Mouse (Mus musculus) CH12.LX (cell line): ENCODE measurements at regions not wholly inside any gene's neighbourhood (a gene's known extent, or its start where the extent isn't known, plus 50 kb on each side); places are given as distances from the start of the nearest gene placed in this dataset.

Experiments used
- CTCF ChIP-seq, 2 experiments: IDR thresholded peaks in 1 of 2; conservative IDR thresholded peaks in 1 of 2; 2 replicates each; pipeline ENCODE4 v1.5.1; 2011 to 2012; ENCODE audit warnings: low read depth in 2 of 2, low read length in 2 of 2, improper control_type of control experiment in 1 of 2, inconsistent platforms in 1 of 2, mild to moderate bottlenecking in 1 of 2, moderate library complexity in 1 of 2
- E2F4 ChIP-seq: IDR thresholded peaks from 2 replicates; pipeline ENCODE4 v1.6.1; 2011; ENCODE audit warnings: low read depth, low read length, improper control_type of control experiment; ENCODE audit not compliant: insufficient replicate concordance
- EP300 ChIP-seq: IDR thresholded peaks from 2 replicates; pipeline ENCODE4 v1.6.1; 2011; ENCODE audit warnings: low read length, improper control_type of control experiment
- MAFK ChIP-seq: IDR thresholded peaks from 2 replicates; pipeline ENCODE4 v1.6.1; 2011; ENCODE audit warnings: low read length, improper control_type of control experiment; ENCODE audit not compliant: insufficient replicate concordance
- MAX ChIP-seq: IDR thresholded peaks from 2 replicates; pipeline ENCODE4 v1.6.1; 2011; ENCODE audit warnings: low read length, improper control_type of control experiment
- NRF1 ChIP-seq: IDR thresholded peaks from 2 replicates; pipeline ENCODE4 v1.6.1; 2014; ENCODE audit warnings: low read depth, mild to moderate bottlenecking, inconsistent platforms, low read length, improper control_type of control experiment, moderate library complexity
- POLR2A ChIP-seq: IDR thresholded peaks from 2 replicates; pipeline ENCODE4 v1.6.1; 2011; ENCODE audit warnings: low read depth, mild to moderate bottlenecking, improper control_type of control experiment, low read length
- POLR2AphosphoS2 ChIP-seq: IDR thresholded peaks from 2 replicates; pipeline ENCODE4 v1.6.1; 2011; ENCODE audit warnings: low read depth, low read length, improper control_type of control experiment
- TCF12 ChIP-seq: IDR thresholded peaks from 2 replicates; pipeline ENCODE4 v1.6.1; 2014; ENCODE audit warnings: low read depth, mild to moderate bottlenecking, inconsistent platforms, low read length, improper control_type of control experiment
- ZNF384 ChIP-seq: IDR thresholded peaks from 2 replicates; pipeline ENCODE4 v1.6.1; 2012; ENCODE audit warnings: low read depth, low read length, improper control_type of control experiment, inconsistent platforms

GRCm38 (mm10) chr5:4675316-4675715 lies 82.5 kb downstream of the Fzd1 start:
- TF ChIP-seq POLR2A: no peak
- TF ChIP-seq POLR2AphosphoS2: no peak
- TF ChIP-seq ZNF384: no peak
- no peak for TF ChIP-seq EP300
- no peak for TF ChIP-seq E2F4
- TF ChIP-seq NRF1: no peak
- TF ChIP-seq CTCF (conservative IDR thresholded peaks at IDR 0.05 in 1 of 2, IDR thresholded peaks at IDR 0.05 in 1 of 2; ENCODE audit: low read depth in 2 of 2, low read length in 2 of 2): no peak
- no peak for TF ChIP-seq MAX
- TF ChIP-seq TCF12: no peak
- TF ChIP-seq MAFK: no peak
